Mouse (Mus musculus): Measurements from ENCODE around the gene Cfap54.

Gene Cfap54

DNA sequence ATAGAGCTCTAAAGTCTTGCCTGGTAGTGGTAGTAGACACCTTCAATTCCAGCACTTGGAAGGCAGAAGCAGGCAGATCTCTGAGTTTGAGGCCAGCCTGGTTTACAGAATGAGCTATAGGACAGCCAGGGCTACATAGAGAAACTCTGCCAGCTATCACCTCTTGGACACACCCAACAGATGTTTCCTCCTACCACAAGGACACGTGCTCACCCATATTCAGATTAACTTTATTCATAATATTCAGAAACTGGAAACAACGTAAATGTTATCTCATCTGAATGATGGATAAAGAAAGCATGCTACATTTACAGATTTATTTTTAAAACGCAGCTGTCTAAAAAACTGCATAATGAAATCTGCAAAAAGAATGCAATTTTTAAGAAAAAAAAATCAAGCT lies 351.1 kb downstream of the Cfap54 start:
- DNase-seq (ENCODE audit: low spot score): no peak

DNA sequence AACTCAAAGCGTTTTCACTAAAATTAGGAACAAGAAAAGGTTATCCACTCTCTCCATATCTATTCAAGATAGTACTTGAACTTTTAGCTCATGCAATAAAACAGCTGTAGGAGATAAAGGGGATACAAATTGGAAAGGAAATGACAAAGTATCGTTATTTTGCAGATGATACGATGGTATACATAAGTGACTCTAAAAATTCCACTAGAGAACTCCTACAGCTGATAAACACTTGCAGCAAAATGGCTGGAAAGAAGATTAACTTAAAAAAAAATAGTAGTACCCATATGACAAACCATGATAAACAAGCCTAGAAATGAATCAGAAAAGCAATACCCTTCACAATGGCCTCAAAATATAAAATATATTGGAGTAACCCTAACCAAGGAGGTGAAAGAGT lies 352.7 kb downstream of the Cfap54 start:
- no peak for DNase-seq (ENCODE audit: low spot score)

Data from spleen, adult 12 weeks (tissue).